Mouse (Mus musculus) midbrain, embryonic 14.5 days (tissue): ENCODE data around the gene Ppil4. TPM values are rescaled to one million over a fixed set of nuclear protein-coding genes. Genes with fewer than 3 reads are reported as not detected.

Experiments
- ATAC-seq: fragments of 200-750 bp; cut with Nextera tagmentation; 2 replicates; pipeline ENCODE4 v1.8.0; 2017; ENCODE audit warnings: moderate number of reproducible peaks, moderate library complexity; ENCODE audit not compliant: low FRiP score, low TSS enrichment
- DNase-seq: peaks from one replicate; pipeline ENCODE4 v3.0.0-alpha.2; 2015
- H3K27ac ChIP-seq: fragments of 300-500 bp; sonication (generic); replicated peaks from 2 replicates; pipeline ENCODE4 v1.5.1; 2014; ENCODE audit warnings: mild to moderate bottlenecking, low read depth, low read length, moderate library complexity
- H3K27me3 ChIP-seq: fragments of 300-500 bp; sonication (generic); 2 replicates; pipeline ENCODE4 v1.6.1; 2014; ENCODE audit warnings: low read length, control low read depth, mixed read lengths; ENCODE audit not compliant: control insufficient read depth, insufficient read depth
- H3K36me3 ChIP-seq: fragments of 300-500 bp; sonication (generic); 2 replicates; pipeline ENCODE4 v1.6.1; 2014; ENCODE audit warnings: low read length, control low read depth; ENCODE audit not compliant: control insufficient read depth, insufficient read depth
- H3K4me1 ChIP-seq: fragments of 300-500 bp; sonication (generic); 2 replicates; pipeline ENCODE4 v1.6.1; 2014; ENCODE audit warnings: mild to moderate bottlenecking, antibody characterized with exemption, low read length, control low read depth; ENCODE audit not compliant: control insufficient read depth, insufficient read depth
- H3K4me2 ChIP-seq: fragments of 300-500 bp; sonication (generic); 2 replicates; pipeline ENCODE4 v1.6.1; 2014; ENCODE audit warnings: mild to moderate bottlenecking, low read length, moderate library complexity
- H3K4me3 ChIP-seq: fragments of 300-500 bp; sonication (generic); replicated peaks from 2 replicates; pipeline ENCODE4 v1.5.1; 2014; ENCODE audit warnings: low read depth, low read length
- H3K9ac ChIP-seq: fragments of 300-500 bp; sonication (generic); replicated peaks from 2 replicates; pipeline ENCODE4 v1.6.1; 2014; ENCODE audit warnings: mild to moderate bottlenecking, low read length, moderate library complexity
- H3K9me3 ChIP-seq: fragments of 300-500 bp; sonication (generic); 2 replicates; pipeline ENCODE4 v1.6.1; 2016; ENCODE audit warnings: low read length, control low read depth, mixed read lengths; ENCODE audit not compliant: control insufficient read depth
- WGBS: fragments of 180-500 bp; shearing (Covaris S2); extraction: QIAGEN DNeasy Blood & Tissue Kit; methylation state at CpG from one replicate; pipeline ENCODE4 v1.1.7; 2014; 5-methylcytosine and 5-hydroxymethylcytosine counted together
- polyA plus RNA-seq: library from polyadenylated mRNA; unstranded; fragments of >200 nt; fragmentation: Nextera tagmentation; extraction: Ambion mirVana; gene quantifications from 2 replicates; pipeline ENCODE4 v1.2.1, GENCODE M21; 2014

Gene Ppil4
- polyA plus RNA-seq, 1 experiment from 2014 or later, result 51.9 TPM

DNA sequence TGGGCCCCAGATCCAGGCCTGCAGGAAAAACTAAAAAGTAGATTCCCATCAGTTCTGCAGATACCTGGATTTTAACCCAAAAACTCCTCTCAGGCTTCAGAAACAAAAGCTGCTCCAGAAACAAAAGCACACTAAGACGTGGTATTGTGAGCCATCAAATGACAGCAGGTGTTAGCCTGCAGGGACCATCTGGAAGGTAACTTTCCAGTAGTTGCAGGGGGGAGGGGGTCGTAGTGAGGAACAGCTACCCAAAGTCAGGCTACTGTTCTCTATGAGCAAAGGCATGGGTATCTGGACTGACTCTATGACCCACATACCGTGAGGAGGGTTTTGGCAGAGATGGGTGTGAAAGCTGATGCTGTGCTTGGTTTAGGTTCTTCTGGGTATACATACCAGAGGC is 48.1 kb downstream of the Ppil4 start:
- Histone ChIP-seq H3K27me3 (no peaks in the 10 kb centered on the region), H3K4me2 (no peak overlapping the region), H3K9ac (no peak overlapping the region), H3K4me1 (no peaks in the 10 kb centered on the region), H3K27ac (no peak overlapping the region), H3K9me3 (no peaks in the 10 kb centered on the region), H3K36me3 (no peaks in the 10 kb centered on the region), H3K4me3 (no peak overlapping the region)
- 66% methylated on average over 3 of the region's 3 CpGs for WGBS
- DNase-seq, result no peak
- no peak for ATAC-seq

DNA sequence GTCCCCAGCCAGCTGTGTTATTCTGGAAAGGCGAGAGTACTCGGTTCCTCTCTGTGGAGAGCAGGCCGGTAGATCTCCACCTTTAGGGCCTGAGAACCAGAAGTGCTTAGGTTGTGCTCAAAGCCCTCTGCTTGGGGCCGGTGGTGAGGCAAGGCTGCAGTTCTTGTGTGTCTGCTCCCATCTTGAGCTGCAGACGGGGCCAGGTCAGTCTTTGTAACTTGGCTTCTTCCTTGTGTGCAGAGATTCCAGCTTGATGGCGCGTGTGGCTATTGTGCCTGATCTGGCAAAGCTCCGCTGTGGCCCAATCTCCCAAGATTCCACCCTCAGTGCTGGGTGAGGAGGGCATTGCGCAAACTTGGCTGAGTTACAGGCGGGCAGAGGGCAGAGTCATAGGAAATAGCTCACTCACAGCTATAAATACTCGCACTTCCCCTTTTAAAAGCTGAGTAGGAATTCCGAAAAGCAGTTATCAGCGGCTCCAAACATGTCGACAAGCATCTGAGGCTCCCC is 48.9 kb downstream of the Ppil4 start:
- DNase-seq (no peak), ATAC-seq (no peak)
- Histone ChIP-seq H3K4me3 (no peak overlapping the region), H3K9me3 (no peaks in the 10 kb centered on the region), H3K27ac (no peak overlapping the region), H3K4me2 (no peak overlapping the region), H3K9ac (no peak overlapping the region), H3K36me3 (no peaks in the 10 kb centered on the region), H3K27me3 (no peaks in the 10 kb centered on the region), H3K4me1 (no peaks in the 10 kb centered on the region)
- 79% methylated on average over 14 of the region's 14 CpGs for WGBS

DNA sequence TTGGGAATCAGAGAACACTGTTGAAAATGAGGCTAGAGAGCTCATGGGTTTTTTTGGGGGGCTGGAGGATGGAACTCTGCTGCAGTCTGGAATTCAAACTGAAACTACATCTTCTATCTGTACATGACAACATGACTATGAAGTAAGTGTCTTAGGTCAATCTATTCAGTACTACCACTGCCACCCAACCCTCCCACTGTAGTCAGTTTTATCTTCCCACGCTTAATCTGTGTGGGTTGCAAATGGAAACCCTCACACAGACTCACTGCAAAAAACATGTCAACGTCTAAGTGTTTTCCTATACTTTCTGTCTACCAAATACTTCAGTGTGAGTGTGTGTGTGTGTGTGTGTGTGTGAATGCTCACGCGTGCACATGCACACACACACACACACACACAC is 50.5 kb downstream of the Ppil4 start:
- Histone ChIP-seq H3K9ac (no peak overlapping the region), H3K27me3 (no peaks in the 10 kb centered on the region), H3K27ac (no peak overlapping the region), H3K9me3 (no peaks in the 10 kb centered on the region), H3K4me1 (no peaks in the 10 kb centered on the region), H3K4me3 (no peak overlapping the region), H3K36me3 (no peaks in the 10 kb centered on the region), H3K4me2 (no peak overlapping the region)
- ATAC-seq (no peak), DNase-seq (no peak)
- 89% methylated on average over 4 of the region's 4 CpGs for WGBS

DNA sequence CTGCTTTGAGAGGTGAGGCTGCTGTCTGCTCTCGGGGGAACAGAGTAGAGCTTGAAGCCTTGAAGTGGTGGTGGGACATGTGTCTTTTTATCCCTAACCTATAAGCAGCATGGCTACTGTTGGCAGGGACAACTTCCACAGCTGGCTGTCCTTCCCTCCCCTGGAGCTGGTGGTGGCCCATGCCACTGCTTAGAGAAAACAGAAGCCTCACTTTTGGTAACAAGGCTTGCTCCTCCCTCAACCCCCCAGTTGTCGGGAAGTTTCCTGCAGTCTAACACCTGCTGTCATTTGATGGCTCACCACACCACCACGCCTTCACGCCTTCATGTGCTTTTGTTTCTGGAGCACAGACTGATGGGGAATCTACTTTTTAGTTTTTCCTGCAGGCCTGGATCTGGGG is 51.5 kb downstream of the Ppil4 start:
- no peak overlapping the region for H3K9ac ChIP-seq
- H3K9me3 ChIP-seq, result no peaks in the 10 kb centered on the region
- H3K4me2 ChIP-seq, result no peak overlapping the region
- no peak overlapping the region for H3K27ac ChIP-seq
- no peak for ATAC-seq
- H3K4me1 ChIP-seq, result no peaks in the 10 kb centered on the region
- 85% methylated on average over 4 of the region's 4 CpGs for WGBS
- H3K27me3 ChIP-seq, result no peaks in the 10 kb centered on the region
- H3K36me3 ChIP-seq, result no peaks in the 10 kb centered on the region
- no peak overlapping the region for H3K4me3 ChIP-seq
- no peak for DNase-seq

DNA sequence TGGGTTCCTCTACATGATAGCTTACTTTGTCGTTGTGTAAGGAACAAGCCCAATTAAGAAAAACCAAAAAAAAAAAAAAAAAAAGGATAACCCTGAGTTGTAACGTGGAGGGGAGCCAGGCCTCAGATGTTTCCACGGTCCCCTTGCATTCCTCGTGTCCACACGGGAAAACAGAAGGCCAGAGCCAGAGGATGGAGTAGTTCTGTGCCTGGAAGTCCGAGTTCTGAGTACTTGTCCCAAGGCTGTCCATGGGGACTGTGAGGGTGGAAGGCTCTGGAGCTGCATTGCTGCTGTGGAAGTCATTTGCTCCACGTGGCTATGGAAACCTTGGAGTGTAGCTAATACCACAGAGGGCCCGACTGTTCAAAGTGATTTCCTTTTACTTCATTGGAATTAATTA is 52.4 kb downstream of the Ppil4 start:
- H3K4me2 ChIP-seq, result no peak overlapping the region
- H3K9ac ChIP-seq, result no peak overlapping the region
- no peaks in the 10 kb centered on the region for H3K36me3 ChIP-seq
- H3K27ac ChIP-seq, result no peak overlapping the region
- no peaks in the 10 kb centered on the region for H3K9me3 ChIP-seq
- DNase-seq (no peak), ATAC-seq (no peak)
- no peak overlapping the region for H3K4me3 ChIP-seq
- H3K4me1 ChIP-seq, result no peaks in the 10 kb centered on the region
- no peaks in the 10 kb centered on the region for H3K27me3 ChIP-seq
- 83% methylated on average over 8 of the region's 8 CpGs for WGBS

DNA sequence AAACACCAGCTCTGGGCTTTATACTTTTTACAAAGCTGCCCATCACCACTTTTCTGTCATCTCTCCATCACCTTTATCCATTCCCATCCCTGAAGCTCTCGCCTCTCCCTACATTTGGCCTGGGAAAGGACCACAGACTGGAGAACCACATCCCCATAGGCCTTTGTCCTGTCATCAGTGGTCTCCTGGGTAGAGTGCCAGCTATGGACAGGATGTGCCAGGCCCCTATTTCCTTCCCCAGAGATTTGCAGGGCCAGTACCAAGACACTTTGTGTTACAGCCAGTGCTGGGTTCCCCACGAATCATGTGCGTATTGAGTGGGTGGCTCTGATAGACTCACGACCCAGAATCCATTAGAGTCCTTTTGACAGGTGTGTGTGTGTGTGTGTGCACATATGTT is 53.3 kb downstream of the Ppil4 start:
- no peaks in the 10 kb centered on the region for H3K4me1 ChIP-seq
- H3K36me3 ChIP-seq, result no peaks in the 10 kb centered on the region
- no peak overlapping the region for H3K4me2 ChIP-seq
- no peak for DNase-seq
- H3K4me3 ChIP-seq, result no peak overlapping the region
- no peak overlapping the region for H3K9ac ChIP-seq
- whole genome bisulfite sequencing, result 92% methylated on average over 4 of the region's 4 CpGs
- no peak overlapping the region for H3K27ac ChIP-seq
- H3K27me3 ChIP-seq, result no peaks in the 10 kb centered on the region
- H3K9me3 ChIP-seq, result no peaks in the 10 kb centered on the region
- ATAC-seq, result no peak

DNA sequence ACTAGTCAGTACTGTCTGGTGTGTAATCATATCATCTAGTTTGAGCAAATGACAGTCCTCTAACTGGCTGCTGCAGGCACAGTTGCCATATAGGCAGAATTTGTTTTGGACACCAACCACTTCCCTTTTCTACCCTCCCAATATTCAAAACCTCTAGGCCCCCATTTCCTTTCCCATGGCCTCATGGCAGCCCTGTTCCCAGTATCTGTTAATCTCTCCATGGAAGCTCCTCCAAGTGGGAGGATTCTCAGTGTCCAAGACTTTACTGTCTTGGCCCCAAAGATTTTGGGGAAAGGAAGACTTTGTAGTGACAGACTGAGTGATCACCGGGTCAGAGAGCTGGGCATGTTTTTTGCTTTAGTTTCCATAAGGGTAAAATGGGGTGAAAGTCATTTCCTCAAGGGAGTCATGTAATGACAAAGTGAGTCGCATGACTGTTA is 54.5 kb downstream of the Ppil4 start:
- 84% methylated on average over 2 of the region's 2 CpGs for WGBS
- no peak for DNase-seq

DNA sequence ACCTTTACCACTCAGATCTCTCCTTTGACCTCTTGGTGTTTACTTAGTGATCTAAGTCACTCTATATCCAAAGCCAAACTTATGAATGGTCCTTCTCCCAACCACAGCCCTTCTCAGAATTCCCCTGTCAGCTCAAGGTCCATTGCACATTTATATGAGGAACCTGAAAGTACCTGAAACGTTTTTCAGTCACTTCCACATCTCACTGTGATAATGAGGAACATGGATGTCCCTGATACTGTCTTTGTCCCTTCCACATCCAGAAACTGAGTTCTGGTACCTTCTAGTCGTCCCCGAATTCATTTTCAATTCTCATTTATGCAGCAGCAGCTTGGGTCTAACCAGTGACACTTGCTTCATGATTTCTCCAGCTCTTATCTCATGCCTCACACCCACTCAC is 59.2 kb downstream of the Ppil4 start:
- no peak overlapping the region for H3K27ac ChIP-seq
- ATAC-seq, result no peak
- no peak overlapping the region for H3K4me3 ChIP-seq
- no peak overlapping the region for H3K9ac ChIP-seq
- no peak for DNase-seq
- H3K36me3 ChIP-seq, result no peaks in the 10 kb centered on the region
- 67% methylated on average over 3 of the region's 3 CpGs for WGBS
- H3K4me2 ChIP-seq, result no peak overlapping the region
- H3K9me3 ChIP-seq, result no peaks in the 10 kb centered on the region
- H3K27me3 ChIP-seq, result no peaks in the 10 kb centered on the region
- no peaks in the 10 kb centered on the region for H3K4me1 ChIP-seq

More for the DNA sequence above, 54.5 kb downstream of the Ppil4 start:
- Histone ChIP-seq H3K36me3 (no peaks in the 10 kb centered on the region), H3K27me3 (no peaks in the 10 kb centered on the region), H3K27ac (no peak overlapping the region), H3K9ac (no peak overlapping the region), H3K4me3 (no peak overlapping the region), H3K4me1 (no peaks in the 10 kb centered on the region), H3K9me3 (no peaks in the 10 kb centered on the region), H3K4me2 (no peak overlapping the region)
- no peak for ATAC-seq

DNA sequence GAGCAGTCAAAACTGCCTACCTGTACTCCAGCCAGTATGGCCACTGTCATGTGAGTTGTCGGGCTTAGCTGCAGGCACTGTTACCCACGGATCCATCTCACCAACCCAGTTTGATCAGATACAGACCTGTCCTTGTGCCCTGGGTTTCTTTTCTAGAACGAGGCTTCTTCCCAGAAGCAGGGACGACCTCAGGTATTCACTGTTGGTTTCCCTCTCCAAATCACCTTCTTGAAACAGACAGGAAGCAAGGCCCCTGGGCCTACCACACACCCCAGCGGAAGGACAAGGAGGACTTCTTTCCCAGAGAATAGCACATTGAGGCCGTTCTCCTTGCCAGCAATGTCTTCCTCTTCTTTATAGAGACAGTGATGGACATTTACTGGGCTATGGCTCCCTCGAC is 67.8 kb downstream of the Ppil4 start:
- H3K27ac ChIP-seq, result no peak overlapping the region
- no peaks in the 10 kb centered on the region for H3K27me3 ChIP-seq
- H3K4me2 ChIP-seq, result no peak overlapping the region
- H3K36me3 ChIP-seq, result no peaks in the 10 kb centered on the region
- no peak overlapping the region for H3K4me3 ChIP-seq
- no peak overlapping the region for H3K9ac ChIP-seq
- ATAC-seq, result no peak
- DNase-seq, result no peak
- 88% methylated on average over 7 of the region's 7 CpGs for WGBS
- no peaks in the 10 kb centered on the region for H3K4me1 ChIP-seq
- H3K9me3 ChIP-seq, result no peaks in the 10 kb centered on the region
